Mouse (Mus musculus): ENCODE data around the gene Plcb1. TPM values are rescaled to one million over a fixed set of nuclear protein-coding genes. Genes with fewer than 3 reads are reported as not detected.
"Not testable (repeated sequence)": the region's sequence is repeated elsewhere in the genome, so short reads cannot be mapped to it uniquely, and the experiment has no call there.

The Plcb1 gene
- polyA plus RNA-seq, 1 experiment from 2014 or later = 21.5 TPM

- 0 out of 2 replicates have a peak overlapping the region, but pooled peaks have one; percentile 6 for H3K27ac ChIP-seq (ENCODE audit: low read depth)
- H3K4me1 ChIP-seq (ENCODE audit: insufficient read depth) = no peaks in the 10 kb centered on the region
- H3K4me3 ChIP-seq (ENCODE audit: low read depth, low read length) = no peak overlapping the region
Measured at GRCm38 (mm10) chr2:135370259-135370835, 584.5 kb downstream of the Plcb1 start.

GRCm38 (mm10) chr2:135380796-135381195 is 594.9 kb downstream of the Plcb1 start:
- H3K9me3 ChIP-seq (ENCODE audit: low read depth, low read length); H3K4me1 ChIP-seq (ENCODE audit: insufficient read depth); H3K36me3 ChIP-seq (ENCODE audit: insufficient read depth); ATAC-seq (ENCODE audit: insufficient read depth); H3K4me2 ChIP-seq; H3K4me3 ChIP-seq (ENCODE audit: low read depth, low read length); H3K9ac ChIP-seq; H3K27me3 ChIP-seq (ENCODE audit: insufficient read depth, low read length); H3K27ac ChIP-seq (ENCODE audit: low read depth): not testable (repeated sequence)
- DNase-seq = peak; percentile 29
- 41% methylated on average over 7 of the region's 7 CpGs for WGBS

More at GRCm38 (mm10) chr2:135370259-135370835, 584.5 kb downstream of the Plcb1 start:
- DNase-seq (peak; percentile 10), ATAC-seq (ENCODE audit: insufficient read depth) (peak; percentile 71)
- Histone ChIP-seq H3K27me3 (ENCODE audit: insufficient read depth, low read length) (no peaks in the 10 kb centered on the region), H3K4me2 (no peak overlapping the region), H3K36me3 (ENCODE audit: insufficient read depth) (no peaks in the 10 kb centered on the region), H3K9ac (no peak overlapping the region), H3K9me3 (ENCODE audit: low read depth, low read length) (no peaks in the 10 kb centered on the region)
- WGBS = 44% methylated on average over 10 of the region's 10 CpGs
- TF ChIP-seq CTCF (IDR thresholded peaks at IDR 0.05; ENCODE audit: low read depth) = no peak

- H3K36me3 ChIP-seq (ENCODE audit: insufficient read depth) = no peaks in the 10 kb centered on the region
- TF ChIP-seq CTCF (IDR thresholded peaks at IDR 0.05; ENCODE audit: low read depth) = no peak
- H3K27me3 ChIP-seq (ENCODE audit: insufficient read depth, low read length) = no peaks in the 10 kb centered on the region
- H3K27ac ChIP-seq (ENCODE audit: low read depth) = 0 out of 2 replicates have a peak overlapping the region, but pooled peaks have one; percentile 15
- no peak overlapping the region for H3K4me3 ChIP-seq (ENCODE audit: low read depth, low read length)
- no peak for DNase-seq
- no peaks in the 10 kb centered on the region for H3K9me3 ChIP-seq (ENCODE audit: low read depth, low read length)
- H3K9ac ChIP-seq = no peak overlapping the region
- no peaks in the 10 kb centered on the region for H3K4me1 ChIP-seq (ENCODE audit: insufficient read depth)
- ATAC-seq (ENCODE audit: insufficient read depth) = no peak
- 78% methylated on average over 1 of the region's 1 CpGs for WGBS
- no peak overlapping the region for H3K4me2 ChIP-seq
Measured at GRCm38 (mm10) chr2:135381396-135381795, 595.5 kb downstream of the Plcb1 start.

GRCm38 (mm10) chr2:135387990-135388389 is 602.1 kb downstream of the Plcb1 start:
- no peak overlapping the region for H3K4me2 ChIP-seq
- peak; percentile 42 for DNase-seq
- no peak overlapping the region for H3K9ac ChIP-seq
- H3K4me3 ChIP-seq (ENCODE audit: low read depth, low read length) = no peak overlapping the region
- ATAC-seq (ENCODE audit: insufficient read depth) = no peak
- H3K9me3 ChIP-seq (ENCODE audit: low read depth, low read length) = no peaks in the 10 kb centered on the region
- H3K36me3 ChIP-seq (ENCODE audit: insufficient read depth) = no peaks in the 10 kb centered on the region
- TF ChIP-seq CTCF (IDR thresholded peaks at IDR 0.05; ENCODE audit: low read depth) = peak; percentile 58
- 61% methylated on average over 9 of the region's 9 CpGs for WGBS
- no peak overlapping the region for H3K27ac ChIP-seq (ENCODE audit: low read depth)
- no peaks in the 10 kb centered on the region for H3K4me1 ChIP-seq (ENCODE audit: insufficient read depth)
- H3K27me3 ChIP-seq (ENCODE audit: insufficient read depth, low read length) = no peaks in the 10 kb centered on the region

GRCm38 (mm10) chr2:135394698-135395097 is 608.8 kb downstream of the Plcb1 start:
- H3K4me3 ChIP-seq (ENCODE audit: low read depth, low read length) = no peak overlapping the region
- H3K4me1 ChIP-seq (ENCODE audit: insufficient read depth) = no peaks in the 10 kb centered on the region
- no peak overlapping the region for H3K27ac ChIP-seq (ENCODE audit: low read depth)
- no peaks in the 10 kb centered on the region for H3K9me3 ChIP-seq (ENCODE audit: low read depth, low read length)
- H3K36me3 ChIP-seq (ENCODE audit: insufficient read depth) = no peaks in the 10 kb centered on the region
- DNase-seq = no peak
- WGBS = 59% methylated on average over 3 of the region's 3 CpGs
- no peaks in the 10 kb centered on the region for H3K27me3 ChIP-seq (ENCODE audit: insufficient read depth, low read length)
- no peak for ATAC-seq (ENCODE audit: insufficient read depth)
- no peak overlapping the region for H3K9ac ChIP-seq
- no peak for TF ChIP-seq CTCF (IDR thresholded peaks at IDR 0.05; ENCODE audit: low read depth)
- H3K4me2 ChIP-seq = no peak overlapping the region

- WGBS = 27% methylated on average over 3 of the region's 3 CpGs
- H3K4me1 ChIP-seq (ENCODE audit: insufficient read depth) = no peaks in the 10 kb centered on the region
- H3K4me2 ChIP-seq = no peak overlapping the region
- DNase-seq (peak; percentile 64), ATAC-seq (ENCODE audit: insufficient read depth) (peak; percentile 61; the same call in 1 of the 2 replicates)
- no peaks in the 10 kb centered on the region for H3K36me3 ChIP-seq (ENCODE audit: insufficient read depth)
- H3K9me3 ChIP-seq (ENCODE audit: low read depth, low read length) = no peaks in the 10 kb centered on the region
- no peaks in the 10 kb centered on the region for H3K27me3 ChIP-seq (ENCODE audit: insufficient read depth, low read length)
- no peak overlapping the region for H3K4me3 ChIP-seq (ENCODE audit: low read depth, low read length)
- H3K9ac ChIP-seq = no peak overlapping the region
- peak overlapping the region; percentile 3; the same call in 1 of the 2 replicates for H3K27ac ChIP-seq (ENCODE audit: low read depth)
- no peak for TF ChIP-seq CTCF (IDR thresholded peaks at IDR 0.05; ENCODE audit: low read depth)
Measured at GRCm38 (mm10) chr2:135396375-135396774, 610.5 kb downstream of the Plcb1 start.

GRCm38 (mm10) chr2:135397970-135398369 is 612.1 kb downstream of the Plcb1 start:
- no peak overlapping the region for H3K4me3 ChIP-seq (ENCODE audit: low read depth, low read length)
- no peaks in the 10 kb centered on the region for H3K36me3 ChIP-seq (ENCODE audit: insufficient read depth)
- no peaks in the 10 kb centered on the region for H3K4me1 ChIP-seq (ENCODE audit: insufficient read depth)
- 48% methylated on average over 2 of the region's 2 CpGs for WGBS
- ATAC-seq (ENCODE audit: insufficient read depth) = peak; percentile 81
- TF ChIP-seq CTCF (IDR thresholded peaks at IDR 0.05; ENCODE audit: low read depth) = no peak
- no peaks in the 10 kb centered on the region for H3K27me3 ChIP-seq (ENCODE audit: insufficient read depth, low read length)
- no peak overlapping the region for H3K4me2 ChIP-seq
- H3K9ac ChIP-seq = no peak overlapping the region
- H3K27ac ChIP-seq (ENCODE audit: low read depth) = no peak overlapping the region
- H3K9me3 ChIP-seq (ENCODE audit: low read depth, low read length) = no peaks in the 10 kb centered on the region
- DNase-seq = peak; percentile 72

Data from lung, embryonic 14.5 days (tissue).